In genomic region chr5:115066245-115066644, GRCm38 (mm10) we compare ENCODE assay signal across 27 mouse cellular contexts. TPM values are rescaled to one million over a fixed set of nuclear protein-coding genes. Genes with fewer than 3 reads are reported as not detected.
"Had no signal": no experiment of that assay in that cellular context is flagged by ENCODE, and none has a peak within 500 bp of the region (broad histone marks: within the 10 kb centered on the region; RNA-seq: fewer than 3 reads in every experiment).

No protein-coding gene starts in this region.

- H3K27ac ChIP-seq: kidney, postnatal 0 days; layer of hippocampus, adult 2 months; limb, embryonic 10.5 days; limb, embryonic 13.5 days; macrophage; midbrain, embryonic 10.5 days; midbrain, embryonic 13.5 days; neural tube, embryonic 13.5 days; stomach, embryonic 15.5 days had no signal

- DNase-seq: kidney, adult 2 months; kidney, postnatal 25 days; layer of hippocampus, adult 9-11 months; lung, embryonic 14.5 days; retina, postnatal 1 day; right cerebral cortex, postnatal 25 days; spleen, adult 18-20 months; thymus, adult 2 months; thymus, postnatal 25 days had no signal

- ATAC-seq: intestine, postnatal 0 days; lung, postnatal 0 days; midbrain, embryonic 13.5 days had no signal

- H3K4me1 ChIP-seq: midbrain, embryonic 10.5 days had no signal

- H3K27me3 ChIP-seq: limb, embryonic 13.5 days; megakaryocyte, embryonic 14.5 days; midbrain, embryonic 13.5 days; neural tube, embryonic 13.5 days; stomach, embryonic 15.5 days had no signal

- H3K4me3 ChIP-seq: layer of hippocampus, adult 2 months; limb, embryonic 10.5 days; limb, embryonic 13.5 days; megakaryocyte, embryonic 14.5 days; midbrain, embryonic 10.5 days; midbrain, embryonic 13.5 days; neural tube, embryonic 13.5 days; stomach, embryonic 15.5 days had no signal

- H3K9me3 ChIP-seq: limb, embryonic 10.5 days; limb, embryonic 13.5 days; megakaryocyte, embryonic 14.5 days; midbrain, embryonic 10.5 days; midbrain, embryonic 13.5 days; neural tube, embryonic 13.5 days; stomach, embryonic 15.5 days had no signal

RNA-seq across cellular contexts. Expression of gene Gm10401, which starts 31.9 kb away (rescaled TPM):
- total RNA-seq: layer of hippocampus, adult 2 months; layer of hippocampus, postnatal 25 days; left cerebral cortex, adult 18-20 months; left cerebral cortex, postnatal 25 days; liver, adult 2 months; midbrain, postnatal 0 days; neutrophil, adult 5-6 weeks had no signal
- polyA plus RNA-seq: kidney, adult 2 months; thymus, adult 2 months had no signal
